Mouse (Mus musculus): Measurements from ENCODE around the gene Rpa1. TPM values are rescaled to one million over a fixed set of nuclear protein-coding genes. Genes with fewer than 3 reads are reported as not detected.

The Rpa1 gene
- polyA plus RNA-seq, 1 experiment from 2014 or later: 74.2 TPM

Small RNAs within 50 kb of the gene (microRNA-seq; reads per million reads assigned to microRNA genes)
- not detected for gene Gm47300

Other genes with a start within 250 kb of the Rpa1 start
- gene Hic1, start 178.8 kb downstream of the Rpa1 start, polyA plus RNA-seq (2014; fragmentation: Nextera tagmentation; extraction: Ambion mirVana): 1.3 and 2.0 TPM in 2 replicates
- gene Ovca2, start 169.5 kb downstream of the Rpa1 start, polyA plus RNA-seq (2014; fragmentation: Nextera tagmentation; extraction: Ambion mirVana): 24.3 and 24.6 TPM in 2 replicates
- gene Dph1, start 157.1 kb downstream of the Rpa1 start, polyA plus RNA-seq (2014; fragmentation: Nextera tagmentation; extraction: Ambion mirVana): 15.9 and 17.6 TPM in 2 replicates
- gene Rtn4rl1, start 154.5 kb downstream of the Rpa1 start, polyA plus RNA-seq (2014; fragmentation: Nextera tagmentation; extraction: Ambion mirVana): 5.0 and 7.4 TPM in 2 replicates
- 10.7 and 12.1 TPM in 2 replicates for gene Smyd4, start 109 bp upstream of the Rpa1 start, polyA plus RNA-seq (2014; fragmentation: Nextera tagmentation; extraction: Ambion mirVana)
- 23.6 and 35.0 TPM in 2 replicates for gene Serpinf1, start 74.4 kb upstream of the Rpa1 start, polyA plus RNA-seq (2014; fragmentation: Nextera tagmentation; extraction: Ambion mirVana)
- gene Serpinf2, start 91.3 kb upstream of the Rpa1 start, polyA plus RNA-seq (2014; fragmentation: Nextera tagmentation; extraction: Ambion mirVana): not detected in 2 replicates
- 4.9 and 6.9 TPM in 2 replicates for gene Wdr81, start 106.4 kb upstream of the Rpa1 start, polyA plus RNA-seq (2014; fragmentation: Nextera tagmentation; extraction: Ambion mirVana)
- gene Tlcd2, start 113.4 kb upstream of the Rpa1 start, polyA plus RNA-seq (2014; fragmentation: Nextera tagmentation; extraction: Ambion mirVana): 0.94 and 1.3 TPM in 2 replicates
- 67.0 and 73.1 TPM in 2 replicates for gene Prpf8, start 138.5 kb upstream of the Rpa1 start, polyA plus RNA-seq (2014; fragmentation: Nextera tagmentation; extraction: Ambion mirVana)
- 0.77 and 0.86 TPM in 2 replicates for gene Rilp, start 161.8 kb upstream of the Rpa1 start, polyA plus RNA-seq (2014; fragmentation: Nextera tagmentation; extraction: Ambion mirVana)
- gene Scarf1, start 165.2 kb upstream of the Rpa1 start, polyA plus RNA-seq (2014; fragmentation: Nextera tagmentation; extraction: Ambion mirVana): 2.7 and 3.4 TPM in 2 replicates
- 6.5 and 9.1 TPM in 2 replicates for gene Slc43a2, start 183.4 kb upstream of the Rpa1 start, polyA plus RNA-seq (2014; fragmentation: Nextera tagmentation; extraction: Ambion mirVana)
- gene Pitpna, start 239.8 kb upstream of the Rpa1 start, polyA plus RNA-seq (2014; fragmentation: Nextera tagmentation; extraction: Ambion mirVana): 94.2 and 101 TPM in 2 replicates